ENCODE assay signal across 9 mouse cellular contexts in genomic region chr11:32384135-32384801, GRCm38 (mm10). TPM values are rescaled to one million over a fixed set of nuclear protein-coding genes. Genes with fewer than 3 reads are reported as not detected.
A peak's percentile ranks its signal among the peaks of the same experiment; 100 is the strongest.
DNase-seq lines count a peak whose midpoint lies in the region; ATAC-seq and TF ChIP-seq lines count a peak whose summit lies in the region.
"Had no signal": no experiment of that assay in that cellular context is flagged by ENCODE, and none has a peak within 500 bp of the region (broad histone marks: within the 10 kb centered on the region; RNA-seq: fewer than 3 reads in every experiment).

No protein-coding gene starts in this region.

- no peaks in the 10 kb centered on the region for H3K9me3 ChIP-seq in forebrain, embryonic 10.5 days
- no peaks in the 10 kb centered on the region for H3K9me3 ChIP-seq in intestine, embryonic 15.5 days

- no peak overlapping the region for H3K9ac ChIP-seq in intestine, embryonic 15.5 days

- 56% methylated on average over 7 of the region's 7 CpGs for WGBS in forebrain, embryonic 10.5 days
- 76% methylated on average over 7 of the region's 7 CpGs for WGBS in intestine, embryonic 15.5 days

- no peak for TF ChIP-seq CTCF in layer of hippocampus, adult 2 months (conservative IDR thresholded peaks at IDR 0.05)

- H3K27ac ChIP-seq in layer of hippocampus, adult 2 months: peak overlapping the region; percentile 57
- peak overlapping the region; percentile 92 for H3K27ac ChIP-seq in forebrain, embryonic 10.5 days
- H3K27ac ChIP-seq in intestine, embryonic 15.5 days: peak overlapping the region; percentile 76

- no peak overlapping the region for H3K4me2 ChIP-seq in intestine, embryonic 15.5 days (replicated peaks)

- peaks cover 49% of the 10 kb centered on the region for H3K4me1 ChIP-seq in forebrain, embryonic 10.5 days
- H3K4me1 ChIP-seq in intestine, embryonic 15.5 days (replicated peaks): peaks cover 4% of the 10 kb centered on the region; the same call in 1 of the 2 replicates

- no peak; the same call in none of the 2 replicates for ATAC-seq in intestine, embryonic 15.5 days
- 0 out of 2 replicates have a peak, but pooled peaks have one; percentile 11 for ATAC-seq in neutrophil, adult 5-6 weeks (ENCODE audit: extremely low read depth, insufficient number of reproducible peaks, low FRiP score, poor library complexity, severe bottlenecking)
- no peak for ATAC-seq in frontal cortex, adult (ENCODE audit: low TSS enrichment)

- H3K4me3 ChIP-seq in layer of hippocampus, adult 2 months: no peak overlapping the region
- no peak overlapping the region for H3K4me3 ChIP-seq in forebrain, embryonic 10.5 days
- H3K4me3 ChIP-seq in intestine, embryonic 15.5 days (replicated peaks): no peak overlapping the region

- no peaks in the 10 kb centered on the region for H3K27me3 ChIP-seq in forebrain, embryonic 10.5 days (ENCODE audit: poor library complexity, severe bottlenecking)
- no peaks in the 10 kb centered on the region for H3K27me3 ChIP-seq in intestine, embryonic 15.5 days (replicated peaks)

- DNase-seq in layer of hippocampus, adult 2 months (ENCODE audit: low spot score in 2 of 2): no peak
- no peak for DNase-seq in layer of hippocampus, adult 9-11 months
- peak; percentile 15 for DNase-seq in forebrain, embryonic 10.5 days (ENCODE audit: extremely low spot score, low spot score)
- no peak for DNase-seq in liver
- no peak for DNase-seq in layer of hippocampus, postnatal 36 days
- DNase-seq: thymus, adult 2 months had no signal

- peaks cover 80% of the 10 kb centered on the region for H3K36me3 ChIP-seq in forebrain, embryonic 10.5 days (replicated peaks)
- peaks cover 9% of the 10 kb centered on the region; the same call in 1 of the 2 replicates for H3K36me3 ChIP-seq in intestine, embryonic 15.5 days

RNA-seq across cellular contexts. Expression of gene Sh3pxd2b, which starts 36.6 kb away (rescaled TPM):
- 10 to 100 TPM; 10.2 to 11.1 TPM for total RNA-seq in layer of hippocampus, adult 2 months (2021)
- 23.0 and 23.4 TPM in 2 replicates for polyA plus RNA-seq in forebrain, embryonic 10.5 days (2016; fragmentation: Nextera tagmentation; extraction: Ambion mirVana)
- 12.9 and 13.5 TPM in 2 replicates for polyA plus RNA-seq in intestine, embryonic 15.5 days (2015; fragmentation: Nextera tagmentation; extraction: Ambion mirVana)
- total RNA-seq in neutrophil, adult 5-6 weeks (2017): 0.23 and 0.25 TPM in 2 replicates
- 10 to 100 TPM; 10.5 to 12.6 TPM for total RNA-seq in layer of hippocampus, postnatal 36 days (2021)
